Mouse (Mus musculus) cerebellum, postnatal 25 days (tissue): ENCODE results near the gene Tdgf1.

Experiments
- DNase-seq, 2 experiments: peaks; one replicate each; pipeline ENCODE4 v3.0.0; 2021; ENCODE audit warnings: mixed read lengths in 2 of 2

The Tdgf1 gene

GRCm38 (mm10) chr9:110952931-110953549 lies 7.1 kb upstream of the Tdgf1 start:
- no peak for DNase-seq

GRCm38 (mm10) chr9:110952398-110952797 lies 6.4 kb upstream of the Tdgf1 start:
- no peak for DNase-seq

GRCm38 (mm10) chr9:110951866-110952265 lies 5.9 kb upstream of the Tdgf1 start:
- DNase-seq, result no peak

- no peak for DNase-seq
These were observed 5.4 kb upstream of the Tdgf1 start, which contains the start of gene Lrrc2 for GRCm38 (mm10) chr9:110951397-110951796. Gene Lrrc2, plus strand, starts transcription at chr9:110951545.

GRCm38 (mm10) chr9:110950109-110950508 lies 4.2 kb upstream of the Tdgf1 start:
- no peak for DNase-seq

- DNase-seq, result no peak
These were observed 2.9 kb upstream of the Tdgf1 start for GRCm38 (mm10) chr9:110948813-110949310.

- DNase-seq, result no peak
These were observed 1.9 kb upstream of the Tdgf1 start for GRCm38 (mm10) chr9:110947900-110948299.

GRCm38 (mm10) chr9:110947261-110947661 lies 1.3 kb upstream of the Tdgf1 start:
- no peak for DNase-seq

GRCm38 (mm10) chr9:110946548-110947044 lies 638 bp upstream of the Tdgf1 start:
- no peak for DNase-seq

GRCm38 (mm10) chr9:110945343-110945742 lies 615 bp downstream of the Tdgf1 start:
- DNase-seq, result no peak

GRCm38 (mm10) chr9:110944265-110944664 lies 1.7 kb downstream of the Tdgf1 start:
- DNase-seq, result no peak

- no peak for DNase-seq
These were observed 8.2 kb downstream of the Tdgf1 start for GRCm38 (mm10) chr9:110937506-110938490.

GRCm38 (mm10) chr9:110935941-110936340 lies 10.0 kb downstream of the Tdgf1 start:
- DNase-seq, result no peak

- peak; percentile 31 to 61 for DNase-seq
These were observed 12.0 kb downstream of the Tdgf1 start for GRCm38 (mm10) chr9:110933850-110934437.

- no peak for DNase-seq
These were observed 14.4 kb downstream of the Tdgf1 start for GRCm38 (mm10) chr9:110931573-110931972.

GRCm38 (mm10) chr9:110922759-110923158 lies 23.2 kb downstream of the Tdgf1 start:
- peak; percentile 54 to 80 for DNase-seq

GRCm38 (mm10) chr9:110920665-110921419 lies 25.1 kb downstream of the Tdgf1 start:
- DNase-seq, result no peak

GRCm38 (mm10) chr9:110916786-110917185 lies 29.2 kb downstream of the Tdgf1 start, which contains the start of gene Fam240a:
Gene Fam240a, minus strand, starts transcription at chr9:110916861.
- DNase-seq, result no peak

GRCm38 (mm10) chr9:110915466-110915865 lies 30.5 kb downstream of the Tdgf1 start:
- no peak for DNase-seq

GRCm38 (mm10) chr9:110914631-110915236 lies 31.2 kb downstream of the Tdgf1 start:
- DNase-seq, result no peak

GRCm38 (mm10) chr9:110909371-110909967 lies 36.5 kb downstream of the Tdgf1 start:
- DNase-seq, result no peak
